Mouse (Mus musculus): ENCODE data around the gene Zbtb48.

GRCm38 (mm10) chr4:152067280-152067679 lies 39.8 kb upstream of the Zbtb48 start:
- no peak for TF ChIP-seq CTCF (IDR thresholded peaks at IDR 0.05; ENCODE audit: extremely low read depth, insufficient read depth, low read length)
- TF ChIP-seq POLR2A (IDR thresholded peaks at IDR 0.05; ENCODE audit: extremely low read depth, insufficient read depth, low read length), result no peak
